Mouse (Mus musculus): ENCODE results near the gene Gfra4.

DNA sequence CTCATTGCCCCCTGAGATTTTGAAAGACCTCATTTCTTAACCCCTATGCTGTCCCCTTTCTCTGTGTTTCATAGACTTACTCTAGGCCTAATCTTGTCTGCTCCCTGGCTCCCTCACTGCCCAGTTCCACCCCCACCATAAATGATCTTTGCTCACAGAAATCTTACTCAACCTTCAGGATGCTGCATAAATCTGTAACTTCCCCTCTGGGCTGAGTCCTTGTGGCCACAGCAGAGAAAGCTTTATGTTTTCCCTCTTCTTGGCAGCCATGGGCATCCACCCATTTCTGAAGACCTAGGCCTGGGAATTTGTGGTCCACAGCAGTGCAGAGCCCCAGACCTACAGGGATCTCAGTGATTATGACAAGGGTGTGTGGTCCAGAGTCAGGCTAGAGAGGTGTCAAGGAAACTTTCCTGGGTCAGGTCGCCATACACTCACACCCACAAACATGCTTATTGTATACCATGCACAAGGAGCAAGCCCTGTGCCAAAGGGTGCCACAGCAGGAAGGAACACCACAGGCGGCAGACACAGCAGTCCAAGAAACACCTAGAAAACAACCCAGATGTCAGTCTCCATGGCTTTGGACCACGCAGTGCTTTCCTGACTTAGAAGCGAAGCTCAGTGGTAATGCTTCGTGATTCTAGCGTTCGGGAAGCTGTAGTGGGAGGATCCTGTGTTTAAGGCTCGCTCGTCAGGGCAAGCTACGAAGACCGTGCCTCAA is 43.9 kb upstream of the Gfra4 start, which contains the start of gene Siglec1:
- TF ChIP-seq CTCF (IDR thresholded peaks at IDR 0.05; ENCODE audit: insufficient read depth, low read depth, low read length), result no peak
- no peak for TF ChIP-seq POLR2A (IDR thresholded peaks at IDR 0.05; ENCODE audit: insufficient read depth, low read depth, low read length)
